Mouse (Mus musculus) retina, embryonic 14.5 days (tissue): ENCODE measurements around the gene Psip1.

Experiments
- DNase-seq: peaks from one replicate; pipeline ENCODE4 v3.0.0-alpha.2; 2015; ENCODE audit warnings: low spot score

Psip1 gene

DNA sequence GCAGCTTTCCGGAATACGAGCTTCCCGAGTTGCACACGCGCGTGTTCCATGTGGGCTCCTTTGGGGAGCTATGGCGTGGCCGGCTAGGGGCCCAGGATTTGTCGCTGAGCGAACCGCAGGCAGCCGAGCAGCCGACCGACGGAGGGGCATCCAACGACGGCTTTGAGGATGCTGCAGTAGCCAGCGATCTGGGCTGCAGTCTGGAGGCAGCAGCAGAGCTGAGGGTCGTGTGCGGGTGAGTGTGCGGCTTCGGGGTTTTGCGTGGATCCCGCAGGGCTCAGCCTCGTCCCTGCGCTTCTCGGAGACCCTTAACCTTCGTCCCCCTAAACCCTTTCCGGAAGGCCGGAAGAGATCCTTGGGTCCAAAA lies 68.5 kb downstream of the Psip1 start:
- DNase-seq: no peak

DNA sequence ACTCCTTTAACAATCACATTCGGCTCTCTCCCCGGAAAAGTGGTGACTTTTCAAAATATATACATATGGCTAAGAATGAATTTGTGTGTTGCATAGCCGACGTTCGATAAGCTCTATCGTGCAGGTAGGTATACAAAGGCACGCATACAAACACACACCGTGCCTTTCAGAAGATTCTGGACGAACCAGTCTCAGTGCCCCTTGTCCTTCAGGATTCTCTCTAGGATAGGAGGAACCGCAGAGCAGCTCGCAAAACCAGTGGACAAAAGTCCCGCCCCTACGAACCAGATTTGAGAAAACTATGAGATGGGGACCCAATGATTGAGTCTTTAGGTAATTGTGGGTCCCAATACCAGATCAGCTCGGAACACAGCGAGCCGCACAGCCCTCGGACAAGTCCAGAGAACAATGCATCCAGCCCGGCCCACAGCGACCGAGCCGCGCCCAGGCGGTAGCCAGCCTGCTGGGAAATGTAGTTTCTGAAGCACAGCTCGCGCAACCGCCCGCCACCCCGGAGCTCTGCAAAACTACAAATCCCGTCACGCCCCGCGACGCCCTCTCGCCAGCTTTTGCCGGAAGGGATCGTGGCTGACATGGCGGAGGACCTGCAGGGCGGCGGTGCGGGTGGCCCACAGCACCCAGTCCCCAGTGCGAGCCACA lies 69.0 kb downstream of the Psip1 start, which contains the start of gene Snapc3:
Snapc3 (plus strand) TSS at position 565 of the 660 bp plus-strand sequence.
- DNase-seq: peak; percentile 98

DNA sequence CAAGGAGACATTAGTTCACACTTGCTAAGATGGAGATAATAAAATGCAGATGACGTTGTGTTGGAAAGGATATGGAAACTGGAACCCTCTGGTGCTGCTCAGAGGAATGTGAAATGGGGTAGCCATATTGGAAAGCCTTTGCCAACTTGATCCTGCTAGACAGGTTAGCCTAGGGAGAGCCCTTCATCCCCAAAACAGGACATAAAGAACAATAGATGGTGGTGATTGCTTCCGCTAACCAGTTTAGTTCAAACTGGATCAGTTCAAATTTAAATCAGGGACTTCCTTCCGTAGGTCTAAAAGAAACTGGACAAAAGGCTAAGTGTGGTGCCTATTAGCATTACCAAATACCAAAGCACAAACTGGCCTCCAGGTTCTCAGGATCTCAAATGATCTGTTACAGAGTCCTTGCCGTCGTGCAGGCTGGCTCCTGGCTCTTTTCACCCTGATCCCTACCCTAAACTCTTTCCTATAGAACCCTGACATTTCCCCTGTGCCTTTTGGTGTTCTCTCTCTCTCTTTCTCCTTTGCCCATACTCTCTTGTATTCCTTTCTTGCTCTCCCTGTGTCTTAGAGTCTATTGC lies 71.9 kb downstream of the Psip1 start:
- DNase-seq: no peak

DNA sequence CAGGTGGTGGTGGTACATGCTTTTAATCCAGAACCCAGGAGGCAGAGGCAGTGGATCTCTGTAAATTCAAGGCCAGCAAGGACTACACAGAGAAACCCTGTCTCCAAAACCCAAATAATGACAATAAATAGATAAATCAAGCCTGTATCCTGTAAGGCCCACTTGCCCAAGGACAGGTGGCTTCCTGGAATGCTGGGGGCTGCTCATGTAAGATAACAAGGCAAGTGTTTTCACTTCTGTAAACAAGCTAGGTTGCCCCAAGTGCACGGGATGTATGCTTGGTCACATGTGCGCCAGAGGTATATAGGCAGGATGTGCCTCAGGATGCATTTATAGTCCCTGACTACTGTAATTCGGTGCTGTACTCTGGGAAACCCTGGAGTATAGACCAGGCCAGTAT lies 74.2 kb downstream of the Psip1 start:
- no peak for DNase-seq

DNA sequence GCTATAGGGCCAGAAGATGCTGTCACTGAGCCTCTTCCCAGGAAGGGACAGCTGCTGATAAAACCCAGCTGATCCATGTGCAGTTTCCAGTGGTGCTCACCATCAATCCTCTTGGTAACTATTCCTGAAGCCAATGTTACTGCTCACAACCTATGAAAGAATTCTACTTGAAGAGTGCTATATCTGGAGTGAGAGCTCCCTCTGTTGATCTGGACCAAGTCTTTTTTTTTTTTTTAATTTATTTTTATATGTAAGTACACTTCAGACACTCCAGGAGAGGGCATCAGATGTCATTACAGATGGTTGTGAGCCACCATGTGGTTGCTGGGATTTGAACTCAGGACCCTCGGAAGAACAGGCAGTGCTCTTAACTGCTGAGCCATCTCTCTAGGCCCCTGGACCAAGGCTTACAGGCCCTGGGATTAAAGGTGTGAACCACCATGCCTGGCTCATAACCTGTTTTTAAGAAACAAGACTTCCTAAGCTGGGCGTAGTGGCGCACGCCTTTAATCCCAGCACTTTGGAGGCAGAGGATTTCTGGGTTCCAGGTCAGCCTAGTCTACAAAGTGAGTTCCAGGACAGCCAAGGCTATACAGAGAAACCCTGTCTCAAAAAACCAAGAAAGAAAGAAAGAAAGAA lies 76.3 kb downstream of the Psip1 start:
- no peak for DNase-seq

DNA sequence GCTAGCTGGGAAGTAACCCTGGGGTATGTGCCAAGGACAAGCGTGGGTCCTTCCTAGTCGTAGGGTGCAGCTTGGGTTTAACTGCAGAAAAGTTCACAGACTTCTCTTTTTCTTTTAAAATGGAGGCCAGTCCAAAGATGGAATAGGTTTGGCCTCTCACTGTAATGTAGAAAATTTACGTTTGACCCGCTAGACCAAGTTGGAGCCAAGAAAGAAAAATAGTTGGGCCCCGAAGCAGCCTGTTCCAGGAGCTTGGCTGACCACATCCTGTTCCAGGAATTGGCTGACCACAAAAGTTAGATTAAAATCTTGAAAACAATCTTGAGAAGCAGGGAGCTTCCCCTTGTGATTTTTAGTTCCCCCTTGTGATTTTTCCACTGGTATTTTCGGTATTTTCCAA lies 78.6 kb downstream of the Psip1 start:
- no peak for DNase-seq
